ENCODE assay signal across 8 mouse cellular contexts in genomic region chr2:170154738-170155088, GRCm38 (mm10). TPM values are rescaled to one million over a fixed set of nuclear protein-coding genes. Genes with fewer than 3 reads are reported as not detected.
DNase-seq lines count a peak whose midpoint lies in the region; ATAC-seq and TF ChIP-seq lines count a peak whose summit lies in the region.

No protein-coding gene starts in this region.

- H3K4me2 ChIP-seq in kidney, postnatal 0 days (ENCODE audit: low read length): peak overlapping the region; percentile 80
- peak overlapping the region; percentile 64 for H3K4me2 ChIP-seq in embryonic facial prominence, embryonic 12.5 days (replicated peaks)
- H3K4me2 ChIP-seq in intestine, embryonic 14.5 days (ENCODE audit: low read length): peak overlapping the region; percentile 68
- peak overlapping the region; percentile 98 for H3K4me2 ChIP-seq in myocyte (ENCODE audit: low read depth)

- no peak for TF ChIP-seq POLR2A in myocyte (IDR thresholded peaks at IDR 0.05; ENCODE audit: insufficient read length, low read depth)

- no peaks in the 10 kb centered on the region for H3K27me3 ChIP-seq in kidney, postnatal 0 days (ENCODE audit: insufficient read depth, low read length)
- no peaks in the 10 kb centered on the region for H3K27me3 ChIP-seq in embryonic facial prominence, embryonic 12.5 days
- no peaks in the 10 kb centered on the region for H3K27me3 ChIP-seq in intestine, embryonic 14.5 days (replicated peaks; ENCODE audit: control insufficient read depth, insufficient read depth, low read length)
- H3K27me3 ChIP-seq in myocyte (ENCODE audit: control insufficient read depth, insufficient read depth, insufficient read length): no peaks in the 10 kb centered on the region

- TF ChIP-seq CTCF in kidney, postnatal 0 days (IDR thresholded peaks at IDR 0.05; ENCODE audit: low read depth): no peak

- H3K27ac ChIP-seq in kidney, postnatal 0 days: peak overlapping the region; percentile 57; the same call in 1 of the 2 replicates
- H3K27ac ChIP-seq in embryonic facial prominence, embryonic 12.5 days: no peak overlapping the region
- peak overlapping the region; percentile 19 for H3K27ac ChIP-seq in intestine, embryonic 14.5 days (ENCODE audit: low read depth)

- H3ac ChIP-seq in myocyte (ENCODE audit: control insufficient read depth, insufficient read length): no peak overlapping the region

- H3K36me3 ChIP-seq in kidney, postnatal 0 days (ENCODE audit: insufficient read depth, low read length): no peaks in the 10 kb centered on the region
- H3K36me3 ChIP-seq in embryonic facial prominence, embryonic 12.5 days: no peaks in the 10 kb centered on the region
- no peaks in the 10 kb centered on the region for H3K36me3 ChIP-seq in intestine, embryonic 14.5 days (ENCODE audit: control insufficient read depth, insufficient read depth, low read length)
- no peaks in the 10 kb centered on the region for H3K36me3 ChIP-seq in myocyte (ENCODE audit: control insufficient read depth, insufficient read depth)

- peaks cover 4% of the 10 kb centered on the region; the same call in 1 of the 2 replicates for H3K4me1 ChIP-seq in kidney, postnatal 0 days (replicated peaks; ENCODE audit: insufficient read depth, low read length)
- 0 out of 2 replicates have a peak, but pooled peaks cover 12% of the 10 kb centered on the region for H3K4me1 ChIP-seq in embryonic facial prominence, embryonic 12.5 days
- H3K4me1 ChIP-seq in intestine, embryonic 14.5 days (replicated peaks; ENCODE audit: control insufficient read depth, insufficient read depth, low read length): peaks cover 27% of the 10 kb centered on the region

- peak overlapping the region; percentile 18; the same call in 1 of the 2 replicates for H3K9ac ChIP-seq in kidney, postnatal 0 days (ENCODE audit: low read depth, low read length)
- H3K9ac ChIP-seq in embryonic facial prominence, embryonic 12.5 days: peak overlapping the region; percentile 34
- H3K9ac ChIP-seq in intestine, embryonic 14.5 days (ENCODE audit: low read length): no peak overlapping the region

- no peak for ATAC-seq in kidney, postnatal 0 days (replicated peaks; ENCODE audit: low FRiP score, low read depth)
- no peak for ATAC-seq in embryonic facial prominence, embryonic 12.5 days (ENCODE audit: insufficient number of reproducible peaks, insufficient read depth, low FRiP score, low TSS enrichment)
- no peak for ATAC-seq in intestine, embryonic 14.5 days (replicated peaks; ENCODE audit: low FRiP score, low TSS enrichment, low read depth)

- no peaks in the 10 kb centered on the region for H3K9me3 ChIP-seq in kidney, postnatal 0 days (replicated peaks; ENCODE audit: low read length)
- H3K9me3 ChIP-seq in embryonic facial prominence, embryonic 12.5 days: no peaks in the 10 kb centered on the region
- no peaks in the 10 kb centered on the region for H3K9me3 ChIP-seq in intestine, embryonic 14.5 days (ENCODE audit: control insufficient read depth, low read length)

- DNase-seq in kidney, postnatal 0 days (ENCODE audit: low spot score): no peak
- no peak for DNase-seq in kidney, postnatal 36 days
- no peak for DNase-seq in intestine, embryonic 14.5 days (ENCODE audit: low spot score)
- no peak for DNase-seq in thymus, adult 18-20 months
- DNase-seq in urinary bladder, postnatal 10 days (ENCODE audit: low spot score): no peak
- DNase-seq in retina, postnatal 1 day: no peak

- WGBS in kidney, postnatal 0 days: 12% methylated on average over 5 of the region's 5 CpGs
- 13% methylated on average over 5 of the region's 5 CpGs for WGBS in embryonic facial prominence, embryonic 12.5 days
- 14% methylated on average over 5 of the region's 5 CpGs for WGBS in intestine, embryonic 14.5 days

- H3K4me3 ChIP-seq in kidney, postnatal 0 days (replicated peaks; ENCODE audit: low read depth, low read length): peak overlapping the region; percentile 27
- H3K4me3 ChIP-seq in embryonic facial prominence, embryonic 12.5 days: peak overlapping the region; percentile 20
- H3K4me3 ChIP-seq in intestine, embryonic 14.5 days (ENCODE audit: low read depth, low read length): peak overlapping the region; percentile 31
- peak overlapping the region; percentile 45 for H3K4me3 ChIP-seq in myocyte

- no peaks in the 10 kb centered on the region for H3K79me2 ChIP-seq in myocyte (ENCODE audit: control insufficient read depth, insufficient read depth)

TF ChIP-seq in myocyte, 11 proteins besides CTCF, POLR2A, EP300 and RAD21:
- TF ChIP-seq REST (IDR thresholded peaks at IDR 0.05; ENCODE audit: insufficient read depth, insufficient read length) (no peak), CEBPB (IDR thresholded peaks at IDR 0.05; ENCODE audit: insufficient read depth, poor library complexity, severe bottlenecking) (no peak), MYOG (IDR thresholded peaks at IDR 0.05; ENCODE audit: control insufficient read depth in 1 of 3, insufficient read depth in 1 of 3, insufficient read length in 2 of 3, low read depth in 2 of 3) (no peak), MAX (IDR thresholded peaks at IDR 0.05; ENCODE audit: low read depth) (no peak), E2F4 (IDR thresholded peaks at IDR 0.05; ENCODE audit: insufficient read depth) (no peak)

RNA-seq across cellular contexts. Expression of gene Zfp217, which starts 6.8 kb away (rescaled TPM):
- polyA plus RNA-seq in kidney, postnatal 0 days (2015; fragmentation: Nextera tagmentation; extraction: Ambion mirVana): 3.7 and 4.0 TPM in 2 replicates
- 4.5 and 4.9 TPM in 2 replicates for polyA plus RNA-seq in embryonic facial prominence, embryonic 12.5 days (2016; fragmentation: Nextera tagmentation; extraction: Ambion mirVana)
- polyA plus RNA-seq in intestine, embryonic 14.5 days (2014; fragmentation: Nextera tagmentation; extraction: Ambion mirVana): 3.8 and 4.3 TPM in 2 replicates
- 5.0 TPM for polyA plus RNA-seq in myocyte (2012; fragmentation: generic; extraction: Trizol)
